Mouse (Mus musculus) olfactory bulb, adult 2 months (tissue): ENCODE measurements around the gene Dbp. TPM values are rescaled to one million over a fixed set of nuclear protein-coding genes. Genes with fewer than 3 reads are reported as not detected.
A peak's percentile ranks its signal among the peaks of the same experiment; 100 is the strongest.

Experiments used
- H3K27ac ChIP-seq: fragments of 200-500 bp; 2 replicates; pipeline ENCODE4 v1.5.1; 2012; ENCODE audit warnings: low read depth, low read length; ENCODE audit not compliant: insufficient read depth
- H3K4me1 ChIP-seq: fragments of 200-500 bp; 2 replicates; pipeline ENCODE4 v1.6.1; 2012; ENCODE audit warnings: low read length; ENCODE audit not compliant: control insufficient read depth, insufficient read depth
- H3K4me3 ChIP-seq: fragments of 200-500 bp; 2 replicates; pipeline ENCODE4 v1.5.1; 2012; ENCODE audit warnings: mild to moderate bottlenecking, low read depth, low read length, moderate library complexity; ENCODE audit not compliant: insufficient read depth
- CTCF ChIP-seq: fragments of 200-500 bp; IDR thresholded peaks from 2 replicates; pipeline ENCODE4 v1.5.1; 2012; ENCODE audit warnings: low read depth, mild to moderate bottlenecking, low read length, moderate library complexity; ENCODE audit not compliant: insufficient read depth
- POLR2A ChIP-seq: fragments of 200-500 bp; IDR thresholded peaks from 2 replicates; pipeline ENCODE4 v1.6.1; 2012; ENCODE audit warnings: mild to moderate bottlenecking, low read depth, low read length, moderate library complexity; ENCODE audit not compliant: insufficient read depth
- WGBS: fragments of 180-500 bp; shearing (Covaris S2); methylation state at CpG from one replicate; pipeline ENCODE4 v1.1.7; 2018; 5-methylcytosine and 5-hydroxymethylcytosine counted together
- polyA plus RNA-seq: library from polyadenylated mRNA; stranded (reverse); fragments of >200 nt; gene quantifications from 2 replicates; pipeline ENCODE4 v1.2.4, GENCODE M21; 2012; ENCODE audit warnings: low replicate concordance; ENCODE audit not compliant: missing spikeins, insufficient read depth, insufficient read length

Dbp gene
- polyA plus RNA-seq, 1 experiment = 386 TPM

DNA sequence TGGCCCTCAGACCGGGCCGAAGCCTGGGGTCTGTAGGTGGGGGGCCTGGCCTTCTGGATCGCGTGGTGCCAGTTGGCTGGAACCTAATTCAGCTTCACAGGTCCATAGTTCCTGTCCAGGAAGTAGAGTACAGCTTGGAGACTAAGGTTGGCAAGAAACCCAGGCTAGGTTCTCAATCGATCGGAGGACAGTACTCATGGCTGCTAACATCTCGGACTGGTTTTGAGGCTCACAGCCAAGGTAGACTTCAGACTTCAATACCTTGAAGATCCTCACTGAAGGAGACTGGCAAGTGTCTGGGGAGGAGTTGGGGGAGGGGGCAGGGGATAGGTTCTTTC lies 16.3 kb downstream of the Dbp start:
- no peak overlapping the region for H3K27ac ChIP-seq
- WGBS = 81% methylated on average over 7 of the region's 7 CpGs
- no peak overlapping the region for H3K4me3 ChIP-seq
- TF ChIP-seq CTCF (no peak), POLR2A (no peak)
- H3K4me1 ChIP-seq = peaks cover 15% of the 10 kb centered on the region

GRCm38 (mm10) chr7:45721642-45722347 lies 16.9 kb downstream of the Dbp start:
- Histone ChIP-seq H3K27ac (no peak overlapping the region), H3K4me3 (no peak overlapping the region), H3K4me1 (peaks cover 11% of the 10 kb centered on the region)
- TF ChIP-seq CTCF = no peak
- TF ChIP-seq POLR2A = no peak
- WGBS = 42% methylated on average over 13 of the region's 13 CpGs

- Histone ChIP-seq H3K27ac (no peak overlapping the region), H3K4me1 (peaks cover 11% of the 10 kb centered on the region), H3K4me3 (no peak overlapping the region)
- TF ChIP-seq POLR2A (no peak), CTCF (no peak)
- 73% methylated on average over 13 of the region's 13 CpGs for WGBS
Observed at GRCm38 (mm10) chr7:45722348-45722713, 17.4 kb downstream of the Dbp start.

DNA sequence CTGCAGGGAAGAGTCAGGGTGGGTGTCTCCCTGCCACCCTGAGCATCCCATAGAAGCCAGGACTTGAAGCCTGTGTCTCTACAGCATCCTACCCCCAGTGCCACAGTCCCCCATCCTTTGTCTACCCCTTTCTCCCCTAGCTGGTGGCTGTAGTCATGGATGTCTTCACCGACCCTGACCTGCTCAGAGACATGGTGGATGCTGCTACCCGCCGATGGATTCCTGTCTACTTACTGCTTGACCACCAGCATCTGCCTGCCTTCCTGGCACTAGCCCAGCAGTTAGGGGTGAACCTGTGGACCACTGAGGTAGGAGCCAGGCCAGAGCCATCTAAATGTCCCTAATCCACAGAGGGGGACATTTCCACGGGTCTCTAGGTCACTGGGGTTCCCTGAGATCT lies 18.4 kb downstream of the Dbp start:
- no peak overlapping the region for H3K27ac ChIP-seq
- peaks cover 11% of the 10 kb centered on the region for H3K4me1 ChIP-seq
- no peak overlapping the region for H3K4me3 ChIP-seq
- TF ChIP-seq CTCF = no peak
- no peak for TF ChIP-seq POLR2A
- WGBS = 93% methylated on average over 4 of the region's 4 CpGs

- TF ChIP-seq CTCF = no peak
- TF ChIP-seq POLR2A = no peak
- H3K27ac ChIP-seq = no peak overlapping the region
- H3K4me3 ChIP-seq = no peak overlapping the region
- H3K4me1 ChIP-seq = peaks cover 11% of the 10 kb centered on the region
- 93% methylated on average over 14 of the region's 14 CpGs for WGBS
Observed at GRCm38 (mm10) chr7:45723781-45724180, 18.9 kb downstream of the Dbp start.

DNA sequence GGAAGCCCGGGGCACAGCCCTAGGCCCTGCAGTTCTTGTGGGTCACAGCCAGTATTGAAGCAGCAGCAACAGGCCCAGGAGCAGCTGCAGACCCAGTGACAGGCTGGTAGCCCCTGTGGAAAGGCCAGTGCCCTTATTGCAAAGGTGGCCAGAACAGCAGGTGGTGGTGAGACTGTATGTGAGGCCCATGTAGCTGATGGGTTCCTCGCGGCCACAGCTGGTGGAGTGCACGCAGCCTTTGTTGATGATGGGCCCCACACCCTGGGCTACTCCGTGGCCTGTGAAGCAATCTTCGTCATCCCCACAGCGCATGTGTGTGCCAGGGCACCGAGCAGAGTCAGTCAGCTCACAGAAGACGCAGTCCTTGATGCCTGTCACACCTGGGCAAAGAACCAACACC lies 20.3 kb downstream of the Dbp start:
- TF ChIP-seq CTCF (no peak), POLR2A (no peak)
- Histone ChIP-seq H3K4me3 (no peak overlapping the region), H3K27ac (no peak overlapping the region), H3K4me1 (no peaks in the 10 kb centered on the region; the same call in 1 of the 2 replicates)
- 87% methylated on average over 9 of the region's 9 CpGs for WGBS

DNA sequence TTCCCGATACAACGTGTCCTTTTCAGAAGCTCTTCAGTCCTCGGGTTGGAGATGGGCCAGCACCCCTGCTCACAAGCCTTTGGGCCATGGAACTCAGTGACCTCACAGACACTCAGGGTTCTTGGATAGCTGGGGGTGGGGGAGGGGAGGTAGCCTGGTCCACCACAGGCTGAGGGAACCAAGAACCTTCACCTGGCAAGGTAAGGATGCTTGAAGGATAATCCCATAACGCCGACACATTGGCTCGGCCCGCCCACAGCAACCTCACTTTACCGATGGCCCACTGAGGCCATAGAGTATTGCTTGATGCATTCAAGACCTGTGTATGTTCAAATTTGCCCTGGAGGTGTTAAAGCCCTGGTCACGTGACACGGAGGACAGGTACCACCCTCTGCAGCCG lies 20.8 kb downstream of the Dbp start, which contains the start of gene Spaca4:
Gene Spaca4 (minus strand): TSS at position 101 of the 400 bp plus-strand sequence.
- no peak for TF ChIP-seq POLR2A
- TF ChIP-seq CTCF = no peak
- Histone ChIP-seq H3K4me3 (no peak within 1 kb of the TSS), H3K27ac (no peak within 1 kb of the TSS), H3K4me1 (no peaks in the 10 kb centered on the region; the same call in 1 of the 2 replicates)
- WGBS = 84% methylated on average over 11 of the region's 11 CpGs

DNA sequence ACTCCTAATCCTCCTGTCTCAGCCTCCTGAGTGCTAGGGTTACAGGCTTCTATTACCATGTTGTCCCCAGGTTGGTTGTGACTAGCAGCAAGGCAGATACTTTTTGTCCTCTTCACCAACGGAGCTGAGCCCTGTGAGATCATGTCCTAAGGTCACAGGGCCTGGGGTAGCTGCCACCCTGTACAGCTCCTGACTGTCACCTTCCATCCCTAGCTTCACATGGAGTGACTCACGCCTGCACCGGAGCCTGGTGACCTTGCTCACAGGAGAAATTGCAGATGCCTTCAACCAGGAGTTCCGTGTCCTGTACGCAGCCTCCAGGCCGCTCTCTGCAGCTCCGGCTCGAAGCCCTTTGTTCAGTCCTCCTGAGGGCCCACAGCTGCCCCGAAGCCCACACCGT lies 21.5 kb downstream of the Dbp start:
- no peak for TF ChIP-seq CTCF
- TF ChIP-seq POLR2A = no peak

DNA sequence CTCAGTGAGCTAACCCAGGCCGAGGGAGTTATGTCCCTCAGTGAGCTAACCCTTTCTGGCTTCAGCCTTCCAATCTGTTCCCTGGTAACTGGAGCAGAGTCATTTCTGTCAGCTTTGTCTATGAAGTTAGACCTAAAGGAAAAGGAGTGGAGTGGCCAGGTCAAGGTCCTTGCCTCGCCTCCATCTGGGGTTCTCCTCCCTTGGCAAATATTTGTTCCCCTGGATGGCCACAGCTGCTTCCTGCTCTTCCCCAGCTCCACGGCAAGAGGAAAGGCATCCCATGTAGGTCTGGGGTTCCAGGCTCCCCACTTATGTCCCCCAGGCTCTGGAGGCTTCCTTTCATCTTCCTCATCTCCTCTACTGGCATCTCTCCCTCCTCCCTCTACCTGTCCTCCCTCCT lies 22.7 kb downstream of the Dbp start:
- no peak for TF ChIP-seq POLR2A
- no peak for TF ChIP-seq CTCF

More for the DNA sequence above, 21.5 kb downstream of the Dbp start:
- H3K4me1 ChIP-seq = no peaks in the 10 kb centered on the region
- H3K4me3 ChIP-seq = no peak overlapping the region
- 91% methylated on average over 10 of the region's 10 CpGs for WGBS
- no peak overlapping the region for H3K27ac ChIP-seq

DNA sequence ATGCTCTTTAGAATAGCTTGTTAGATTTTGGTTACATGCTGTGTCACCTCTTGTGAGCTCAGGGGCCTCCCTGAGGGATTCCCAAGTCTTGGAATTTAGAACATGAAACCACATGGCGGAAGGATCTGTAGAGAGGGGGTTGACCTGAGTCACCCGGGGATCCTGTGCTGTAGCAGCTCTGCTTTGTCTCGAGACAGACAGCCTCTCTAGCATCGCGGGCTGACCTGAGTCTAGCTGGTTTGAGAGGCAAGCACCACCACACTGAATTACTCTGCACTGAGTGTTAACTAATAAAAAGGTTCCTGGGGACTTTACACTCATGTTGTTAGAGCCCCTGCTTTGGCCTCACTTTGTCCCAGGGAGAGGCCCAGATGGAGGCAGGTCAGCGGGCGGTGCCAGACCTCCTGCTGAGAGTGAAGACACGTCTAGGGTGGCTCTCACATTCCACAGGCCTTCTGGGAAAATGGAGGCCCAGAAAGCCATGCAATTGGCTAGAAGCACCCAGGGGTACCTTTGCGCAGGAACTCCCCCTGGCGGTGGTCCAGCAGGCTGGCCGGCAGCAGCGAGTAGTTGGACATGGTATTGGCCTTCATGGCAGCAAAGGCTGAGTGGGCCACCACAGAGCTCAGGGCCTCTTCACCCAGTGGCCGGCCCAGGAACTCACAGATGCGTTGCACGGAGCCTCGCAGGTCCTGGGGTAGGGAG lies 26.0 kb downstream of the Dbp start:
- no peak overlapping the region for H3K27ac ChIP-seq
- 37% methylated on average over 16 of the region's 16 CpGs for WGBS

More for the DNA sequence above, 22.7 kb downstream of the Dbp start:
- 81% methylated on average over 3 of the region's 3 CpGs for WGBS
- no peak overlapping the region for H3K27ac ChIP-seq
- no peak overlapping the region for H3K4me3 ChIP-seq
- H3K4me1 ChIP-seq = no peaks in the 10 kb centered on the region

More for the DNA sequence above, 26.0 kb downstream of the Dbp start:
- TF ChIP-seq CTCF = peak; percentile 16; the same call in 1 of the 2 replicates
- TF ChIP-seq POLR2A = no peak
- Histone ChIP-seq H3K4me3 (no peak overlapping the region), H3K4me1 (no peaks in the 10 kb centered on the region)
